Mouse (Mus musculus): ENCODE data around the gene Sart3. TPM values are rescaled to one million over a fixed set of nuclear protein-coding genes. Genes with fewer than 3 reads are reported as not detected.

Gene Sart3
- polyA plus RNA-seq, 1 experiment, result 13.4 TPM

GRCm38 (mm10) chr5:113765641-113766526 lies 6.4 kb downstream of the Sart3 start:
- TF ChIP-seq CTCF (conservative IDR thresholded peaks at IDR 0.05; ENCODE audit: insufficient read depth, insufficient read length, low read depth, low read length) (no peak), POLR2A (IDR thresholded peaks at IDR 0.05; ENCODE audit: low read depth, low read length) (no peak)
- Histone ChIP-seq H3K4me3 (ENCODE audit: insufficient read depth, low read depth, low read length) (no peak overlapping the region), H3K27me3 (replicated peaks; ENCODE audit: control insufficient read depth, insufficient read depth, low read length) (no peaks in the 10 kb centered on the region), H3K36me3 (ENCODE audit: control insufficient read depth, insufficient read depth, low read length) (no peaks in the 10 kb centered on the region; the same call in 1 of the 2 replicates), H3K27ac (ENCODE audit: insufficient read depth, low read depth, low read length) (no peak overlapping the region), H3K4me1 (ENCODE audit: control insufficient read depth, insufficient read depth, low read length) (0 out of 2 replicates have a peak, but pooled peaks cover 4% of the 10 kb centered on the region)
- DNase-seq, result no peak
- WGBS, result 66% methylated on average over 13 of the region's 13 CpGs

- Histone ChIP-seq H3K4me1 (ENCODE audit: control insufficient read depth, insufficient read depth, low read length) (no peaks in the 10 kb centered on the region), H3K27me3 (replicated peaks; ENCODE audit: control insufficient read depth, insufficient read depth, low read length) (no peaks in the 10 kb centered on the region), H3K4me3 (ENCODE audit: insufficient read depth, low read depth, low read length) (no peak overlapping the region), H3K27ac (ENCODE audit: insufficient read depth, low read depth, low read length) (no peak overlapping the region), H3K36me3 (ENCODE audit: control insufficient read depth, insufficient read depth, low read length) (peaks cover 2% of the 10 kb centered on the region)
- no peak for TF ChIP-seq CTCF (conservative IDR thresholded peaks at IDR 0.05; ENCODE audit: insufficient read depth, insufficient read length, low read depth, low read length)
- 85% methylated on average over 7 of the region's 7 CpGs for WGBS
- no peak for DNase-seq
These were observed 7.9 kb downstream of the Sart3 start for GRCm38 (mm10) chr5:113764426-113764825.

DNA sequence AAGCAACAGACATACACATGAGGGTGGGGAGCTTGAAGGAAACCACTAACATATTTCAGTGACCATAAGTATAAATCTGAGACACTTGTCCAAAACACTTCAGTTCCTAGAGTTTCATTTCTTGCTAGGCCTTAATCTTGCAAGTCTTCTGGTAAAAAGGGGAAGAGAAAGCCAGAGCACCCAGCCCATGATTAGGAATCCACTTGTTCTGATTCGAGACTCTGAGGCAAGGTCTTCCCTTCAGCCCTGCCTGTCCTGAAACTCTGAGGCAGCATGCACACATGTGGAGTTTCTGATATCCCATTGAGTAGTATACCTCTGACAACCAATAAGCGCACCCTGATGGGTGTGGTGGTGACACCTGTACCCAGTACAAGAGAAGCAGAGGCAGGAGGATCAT lies 10.7 kb downstream of the Sart3 start:
- no peaks in the 10 kb centered on the region for H3K27me3 ChIP-seq (replicated peaks; ENCODE audit: control insufficient read depth, insufficient read depth, low read length)
- no peak overlapping the region for H3K27ac ChIP-seq (ENCODE audit: insufficient read depth, low read depth, low read length)
- DNase-seq, result no peak
- no peak for TF ChIP-seq POLR2A (IDR thresholded peaks at IDR 0.05; ENCODE audit: low read depth, low read length)
- no peak for TF ChIP-seq CTCF (conservative IDR thresholded peaks at IDR 0.05; ENCODE audit: insufficient read depth, insufficient read length, low read depth, low read length)
- WGBS, result 91% methylated on average over 2 of the region's 2 CpGs
- no peaks in the 10 kb centered on the region for H3K4me1 ChIP-seq (ENCODE audit: control insufficient read depth, insufficient read depth, low read length)
- H3K4me3 ChIP-seq (ENCODE audit: insufficient read depth, low read depth, low read length), result no peak overlapping the region
- peaks cover 2% of the 10 kb centered on the region for H3K36me3 ChIP-seq (ENCODE audit: control insufficient read depth, insufficient read depth, low read length)

- DNase-seq, result no peak
- Histone ChIP-seq H3K27me3 (replicated peaks; ENCODE audit: control insufficient read depth, insufficient read depth, low read length) (no peaks in the 10 kb centered on the region), H3K36me3 (ENCODE audit: control insufficient read depth, insufficient read depth, low read length) (peaks cover 2% of the 10 kb centered on the region; the same call in 1 of the 2 replicates), H3K4me1 (ENCODE audit: control insufficient read depth, insufficient read depth, low read length) (no peaks in the 10 kb centered on the region), H3K27ac (ENCODE audit: insufficient read depth, low read depth, low read length) (no peak overlapping the region), H3K4me3 (ENCODE audit: insufficient read depth, low read depth, low read length) (no peak overlapping the region)
- WGBS, result 86% methylated on average over 15 of the region's 15 CpGs
- TF ChIP-seq CTCF (conservative IDR thresholded peaks at IDR 0.05; ENCODE audit: insufficient read depth, insufficient read length, low read depth, low read length) (no peak), POLR2A (IDR thresholded peaks at IDR 0.05; ENCODE audit: low read depth, low read length) (no peak)
These were observed 16.8 kb downstream of the Sart3 start for GRCm38 (mm10) chr5:113755347-113756030.

DNA sequence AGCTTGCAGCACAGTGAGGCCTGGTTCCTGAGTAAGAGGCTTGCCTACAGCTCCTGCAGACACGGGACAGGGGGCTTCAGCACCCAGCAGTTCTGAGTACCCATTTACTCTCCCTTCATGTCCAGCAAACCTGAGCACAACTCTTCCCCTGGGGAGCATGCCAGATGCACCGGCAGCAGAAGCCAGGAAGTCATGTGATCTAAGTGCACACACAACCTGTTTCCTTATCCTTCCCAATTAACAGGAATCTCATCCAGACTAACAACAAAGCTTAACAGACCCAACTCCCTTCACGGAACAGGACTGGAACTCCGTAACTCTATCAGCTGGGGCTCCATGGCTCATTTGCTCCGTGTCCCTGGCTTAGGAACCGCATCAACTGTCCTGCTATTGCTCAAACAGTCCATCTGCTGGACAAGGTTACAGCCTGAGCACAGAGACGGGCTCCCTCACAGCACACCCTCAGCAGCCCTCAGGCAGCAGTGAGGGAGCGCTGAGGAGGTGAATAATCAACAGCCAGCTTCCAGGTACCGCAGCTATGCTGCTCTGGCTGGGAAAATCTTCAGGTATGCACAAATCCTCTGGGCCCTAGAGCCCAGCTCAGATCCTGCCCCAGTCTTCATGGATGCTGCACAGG lies 20.7 kb downstream of the Sart3 start:
- WGBS, result 52% methylated on average over 9 of the region's 9 CpGs
- no peaks in the 10 kb centered on the region for H3K4me1 ChIP-seq (ENCODE audit: control insufficient read depth, insufficient read depth, low read length)
- H3K4me3 ChIP-seq (ENCODE audit: insufficient read depth, low read depth, low read length), result no peak overlapping the region
- TF ChIP-seq POLR2A (IDR thresholded peaks at IDR 0.05; ENCODE audit: low read depth, low read length) (no peak), CTCF (conservative IDR thresholded peaks at IDR 0.05; ENCODE audit: insufficient read depth, insufficient read length, low read depth, low read length) (no peak)
- DNase-seq, result no peak
- H3K27me3 ChIP-seq (replicated peaks; ENCODE audit: control insufficient read depth, insufficient read depth, low read length), result no peaks in the 10 kb centered on the region
- H3K27ac ChIP-seq (ENCODE audit: insufficient read depth, low read depth, low read length), result no peak overlapping the region
- no peaks in the 10 kb centered on the region for H3K36me3 ChIP-seq (ENCODE audit: control insufficient read depth, insufficient read depth, low read length)

DNA sequence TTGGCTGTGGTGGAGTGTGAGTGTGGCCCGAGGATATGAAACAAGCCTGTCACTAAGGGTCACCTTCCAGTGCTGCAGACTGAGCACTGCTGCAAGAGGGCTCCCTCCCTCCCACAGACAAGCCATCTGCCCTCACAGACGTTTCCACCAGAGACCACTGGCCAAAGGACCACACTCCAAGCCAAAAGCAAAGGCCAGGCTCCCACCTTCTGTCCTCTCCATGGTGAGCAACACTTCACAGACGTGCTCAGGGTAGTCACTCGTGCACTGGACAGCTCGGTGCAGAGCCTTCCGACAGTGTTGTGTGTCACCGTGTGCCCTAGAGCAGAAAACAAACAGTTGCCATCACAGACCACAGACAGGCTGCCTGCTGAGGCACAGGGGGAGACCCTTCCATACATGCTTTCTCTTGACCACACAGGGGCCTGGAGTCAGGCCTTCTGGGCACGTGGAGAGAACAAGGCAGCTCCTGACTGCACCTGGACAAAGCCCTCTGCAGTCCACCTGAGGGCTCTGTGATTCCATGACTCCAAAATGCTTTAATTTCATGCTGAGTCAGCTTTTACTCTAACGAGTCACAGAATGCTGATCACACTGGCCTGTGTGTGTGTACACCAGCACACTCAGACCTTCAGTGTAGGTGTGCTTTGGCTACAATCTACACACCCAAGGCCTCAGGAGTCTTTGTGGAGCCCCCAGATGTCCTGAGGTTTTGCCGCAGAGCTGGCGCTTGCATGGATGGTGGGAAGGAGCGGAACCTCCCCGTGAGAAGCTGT lies 23.6 kb downstream of the Sart3 start:
- H3K27me3 ChIP-seq (replicated peaks; ENCODE audit: control insufficient read depth, insufficient read depth, low read length), result no peaks in the 10 kb centered on the region
- H3K36me3 ChIP-seq (ENCODE audit: control insufficient read depth, insufficient read depth, low read length), result peaks cover under 1% of the 10 kb centered on the region; the same call in 1 of the 2 replicates
- WGBS, result 94% methylated on average over 13 of the region's 13 CpGs
- H3K4me1 ChIP-seq (ENCODE audit: control insufficient read depth, insufficient read depth, low read length), result no peaks in the 10 kb centered on the region
- no peak for DNase-seq
- TF ChIP-seq POLR2A (IDR thresholded peaks at IDR 0.05; ENCODE audit: low read depth, low read length) (no peak), CTCF (conservative IDR thresholded peaks at IDR 0.05; ENCODE audit: insufficient read depth, insufficient read length, low read depth, low read length) (no peak)
- no peak overlapping the region for H3K27ac ChIP-seq (ENCODE audit: insufficient read depth, low read depth, low read length)
- H3K4me3 ChIP-seq (ENCODE audit: insufficient read depth, low read depth, low read length), result no peak overlapping the region

Measured in kidney, adult 2 months (tissue).